Mouse (Mus musculus) hindbrain, embryonic 14.5 days (tissue): ENCODE results near the gene Mrtfa. TPM values are rescaled to one million over a fixed set of nuclear protein-coding genes. Genes with fewer than 3 reads are reported as not detected.

Experiments used
- ATAC-seq: fragments of 200-750 bp; cut with Nextera tagmentation; 2 replicates; pipeline ENCODE4 v1.8.0; 2017; ENCODE audit warnings: moderate number of reproducible peaks, mild to moderate bottlenecking, moderate TSS enrichment, moderate library complexity; ENCODE audit not compliant: low FRiP score
- DNase-seq: peaks from one replicate; pipeline ENCODE4 v3.0.0-alpha.2; 2015; ENCODE audit warnings: low spot score
- H3K27ac ChIP-seq: fragments of 300-500 bp; sonication (generic); 2 replicates; pipeline ENCODE4 v1.5.1; 2014; ENCODE audit warnings: mild to moderate bottlenecking, moderate library complexity
- H3K27me3 ChIP-seq: fragments of 300-500 bp; sonication (generic); 2 replicates; pipeline ENCODE4 v1.6.1; 2014; ENCODE audit warnings: mild to moderate bottlenecking, low read length, mixed read lengths; ENCODE audit not compliant: control insufficient read depth, insufficient read depth
- H3K36me3 ChIP-seq: fragments of 300-500 bp; sonication (generic); replicated peaks from 2 replicates; pipeline ENCODE4 v1.6.1; 2014; ENCODE audit not compliant: control insufficient read depth, insufficient read depth
- H3K4me1 ChIP-seq: fragments of 300-500 bp; sonication (generic); replicated peaks from 2 replicates; pipeline ENCODE4 v1.6.1; 2014; ENCODE audit warnings: antibody characterized with exemption, low read length, mixed read lengths; ENCODE audit not compliant: control insufficient read depth, insufficient read depth
- H3K4me2 ChIP-seq: fragments of 300-500 bp; sonication (generic); replicated peaks from 2 replicates; pipeline ENCODE4 v1.6.1; 2014; ENCODE audit warnings: mild to moderate bottlenecking, moderate library complexity
- H3K4me3 ChIP-seq: fragments of 300-500 bp; sonication (generic); replicated peaks from 2 replicates; pipeline ENCODE4 v1.5.1; 2014; ENCODE audit warnings: mild to moderate bottlenecking, low read length
- H3K9ac ChIP-seq: fragments of 300-500 bp; sonication (generic); 2 replicates; pipeline ENCODE4 v1.6.1; 2014
- H3K9me3 ChIP-seq: fragments of 300-500 bp; sonication (generic); 2 replicates; pipeline ENCODE4 v1.6.1; 2016; ENCODE audit warnings: low read length; ENCODE audit not compliant: control insufficient read depth
- WGBS: fragments of 180-500 bp; shearing (Covaris S2); extraction: QIAGEN DNeasy Blood & Tissue Kit; methylation state at CpG from one replicate; pipeline ENCODE4 v1.1.7; 2014; 5-methylcytosine and 5-hydroxymethylcytosine counted together
- polyA plus RNA-seq: library from polyadenylated mRNA; unstranded; fragments of >200 nt; fragmentation: Nextera tagmentation; extraction: Ambion mirVana; gene quantifications from 2 replicates; pipeline ENCODE4 v1.2.1, GENCODE M21; 2014

The Mrtfa gene
- polyA plus RNA-seq, 1 experiment from 2014 or later, result 31.5 TPM

- no peak overlapping the region for H3K9ac ChIP-seq
- peaks cover 3% of the 10 kb centered on the region; the same call in 1 of the 2 replicates for H3K4me1 ChIP-seq
- H3K4me2 ChIP-seq, result no peak overlapping the region
- H3K4me3 ChIP-seq, result no peak overlapping the region
- H3K27me3 ChIP-seq, result no peaks in the 10 kb centered on the region
- 97% methylated on average over 4 of the region's 4 CpGs for WGBS
- no peaks in the 10 kb centered on the region for H3K9me3 ChIP-seq
- no peaks in the 10 kb centered on the region for H3K36me3 ChIP-seq
- ATAC-seq (no peak), DNase-seq (no peak)
- H3K27ac ChIP-seq, result no peak overlapping the region
These were observed 97.5 kb downstream of the Mrtfa start for GRCm38 (mm10) chr15:81093032-81093431.

DNA sequence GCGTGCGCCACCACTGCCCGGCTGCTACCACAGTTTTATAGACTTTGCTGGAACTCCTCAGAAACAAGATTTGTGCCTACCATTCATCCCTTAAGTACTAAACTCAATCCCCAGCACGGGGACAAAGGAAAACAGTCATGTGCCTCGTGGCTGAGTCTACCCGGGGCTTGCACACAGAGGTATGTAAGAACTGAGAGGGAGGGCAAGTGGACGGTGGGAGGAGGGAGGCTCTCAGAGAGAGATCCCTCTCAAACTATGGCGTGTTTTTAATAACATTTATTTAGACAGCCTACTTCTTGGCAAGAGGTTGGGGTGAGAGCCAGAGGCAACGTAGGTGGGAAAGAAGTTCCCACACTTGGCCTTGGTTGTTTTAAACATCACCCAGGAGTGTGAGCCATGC is 98.8 kb downstream of the Mrtfa start:
- Histone ChIP-seq H3K4me3 (no peak overlapping the region), H3K9me3 (no peaks in the 10 kb centered on the region), H3K4me2 (no peak overlapping the region), H3K9ac (no peak overlapping the region), H3K4me1 (0 out of 2 replicates have a peak, but pooled peaks cover 5% of the 10 kb centered on the region), H3K27ac (no peak overlapping the region), H3K36me3 (no peaks in the 10 kb centered on the region), H3K27me3 (no peaks in the 10 kb centered on the region)
- DNase-seq (no peak), ATAC-seq (no peak)
- 80% methylated on average over 9 of the region's 9 CpGs for WGBS

DNA sequence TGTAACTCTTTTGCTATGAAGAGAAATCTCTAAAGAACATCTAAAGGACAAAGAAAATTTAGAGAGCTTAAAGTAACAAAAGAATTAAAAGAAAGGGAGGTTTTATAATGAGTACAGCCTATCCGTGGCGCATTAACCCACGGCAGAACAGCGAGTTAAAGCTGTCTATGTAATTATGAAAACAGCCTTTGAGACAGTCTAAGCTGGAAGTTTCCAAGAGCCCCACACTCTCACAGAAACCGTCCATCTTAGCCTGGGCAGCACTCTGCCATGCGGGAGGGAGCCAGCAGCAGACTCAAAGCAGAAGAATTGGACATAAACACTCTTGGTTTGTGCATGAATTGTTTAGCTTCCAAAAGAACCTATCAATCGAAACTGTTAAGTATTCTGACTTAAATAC is 103.0 kb downstream of the Mrtfa start:
- DNase-seq (no peak), ATAC-seq (no peak)
- no peaks in the 10 kb centered on the region for H3K36me3 ChIP-seq
- no peaks in the 10 kb centered on the region for H3K9me3 ChIP-seq
- WGBS, result 46% methylated on average over 7 of the region's 7 CpGs
- no peak overlapping the region for H3K4me3 ChIP-seq
- no peak overlapping the region for H3K4me2 ChIP-seq
- H3K9ac ChIP-seq, result no peak overlapping the region
- H3K4me1 ChIP-seq, result peaks cover 15% of the 10 kb centered on the region; the same call in 1 of the 2 replicates
- no peaks in the 10 kb centered on the region for H3K27me3 ChIP-seq
- no peak overlapping the region for H3K27ac ChIP-seq

DNA sequence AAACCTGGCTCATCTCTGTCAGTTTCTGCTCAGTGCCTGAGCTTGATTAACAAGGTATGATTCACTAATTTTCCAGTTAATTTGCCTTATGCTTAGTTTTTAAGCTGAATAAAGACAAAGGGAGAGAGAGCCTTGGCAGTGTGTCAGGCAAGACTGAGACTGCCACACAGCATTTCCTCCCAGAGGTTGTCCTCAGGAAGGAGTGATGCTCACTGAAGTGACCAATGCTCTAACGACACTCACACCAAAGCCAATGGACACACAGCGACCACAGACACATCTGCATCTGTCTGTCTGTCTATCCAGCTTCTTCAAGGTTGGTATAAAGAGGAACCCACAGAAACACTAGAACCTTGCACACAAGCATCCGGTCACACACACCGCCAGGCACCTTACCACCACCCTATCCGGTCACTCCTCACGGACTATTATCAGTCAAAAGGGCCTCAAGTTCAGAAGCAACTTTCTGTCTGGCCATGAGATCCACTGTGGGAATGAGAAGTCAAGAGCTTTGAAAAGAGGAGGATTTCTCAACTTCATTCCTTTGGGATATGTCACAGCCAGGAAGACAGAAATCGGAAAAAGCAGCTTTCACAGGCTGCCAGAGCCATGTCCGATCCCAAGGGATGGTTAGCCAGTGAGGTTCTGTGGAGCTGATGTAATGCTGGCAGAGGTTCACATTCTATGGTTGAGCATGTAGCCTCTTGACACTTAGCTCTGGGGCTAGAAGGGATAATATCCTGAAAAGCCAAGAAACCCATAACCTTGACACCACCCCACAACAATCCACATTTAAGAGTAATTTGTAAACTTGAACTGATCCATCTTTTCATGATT is 103.7 kb downstream of the Mrtfa start:
- Histone ChIP-seq H3K36me3 (no peaks in the 10 kb centered on the region), H3K9me3 (no peaks in the 10 kb centered on the region), H3K9ac (no peak overlapping the region), H3K27me3 (no peaks in the 10 kb centered on the region), H3K4me1 (peaks cover 15% of the 10 kb centered on the region; the same call in 1 of the 2 replicates), H3K4me2 (no peak overlapping the region), H3K4me3 (no peak overlapping the region), H3K27ac (no peak overlapping the region)
- ATAC-seq (no peak), DNase-seq (no peak)
- 87% methylated on average over 8 of the region's 8 CpGs for WGBS

- no peak overlapping the region for H3K4me2 ChIP-seq
- H3K9me3 ChIP-seq, result no peaks in the 10 kb centered on the region
- no peak overlapping the region for H3K27ac ChIP-seq
- no peaks in the 10 kb centered on the region for H3K27me3 ChIP-seq
- H3K4me1 ChIP-seq, result peaks cover 15% of the 10 kb centered on the region; the same call in 1 of the 2 replicates
- H3K4me3 ChIP-seq, result no peak overlapping the region
- WGBS, result 82% methylated on average over 9 of the region's 9 CpGs
- ATAC-seq (no peak), DNase-seq (no peak)
- H3K36me3 ChIP-seq, result no peaks in the 10 kb centered on the region
- H3K9ac ChIP-seq, result no peak overlapping the region
These were observed 106.7 kb downstream of the Mrtfa start for GRCm38 (mm10) chr15:81083826-81084225.

- no peak for ATAC-seq
- H3K4me2 ChIP-seq, result no peak overlapping the region
These were observed 107.3 kb downstream of the Mrtfa start for GRCm38 (mm10) chr15:81083281-81083680.

DNA sequence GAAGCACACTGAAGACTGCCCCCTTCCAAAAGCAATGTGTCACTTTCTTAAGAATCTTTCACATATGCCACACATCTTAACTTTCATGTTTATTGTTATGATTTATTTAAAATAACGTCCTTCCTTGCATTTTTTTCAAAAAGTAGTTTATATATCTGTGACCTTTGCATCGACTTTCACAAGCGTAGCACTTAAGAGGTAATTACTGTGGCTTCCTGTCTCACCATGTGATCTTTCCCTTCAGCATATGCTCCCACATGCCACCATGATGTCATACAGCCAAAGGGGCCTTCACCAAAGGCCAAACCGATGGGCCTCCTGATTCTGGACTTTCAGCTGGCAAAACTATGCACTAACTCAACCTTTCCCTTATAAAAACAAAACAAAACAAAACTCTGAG is 109.3 kb downstream of the Mrtfa start:
- WGBS, result 88% methylated on average over 4 of the region's 4 CpGs
- DNase-seq, result no peak
- no peak overlapping the region for H3K4me2 ChIP-seq
- no peaks in the 10 kb centered on the region for H3K9me3 ChIP-seq
- H3K4me1 ChIP-seq, result peaks cover 6% of the 10 kb centered on the region; the same call in 1 of the 2 replicates
- no peaks in the 10 kb centered on the region for H3K36me3 ChIP-seq
- no peak overlapping the region for H3K4me3 ChIP-seq
- H3K27ac ChIP-seq, result no peak overlapping the region
- H3K27me3 ChIP-seq, result no peaks in the 10 kb centered on the region
- H3K9ac ChIP-seq, result no peak overlapping the region
- no peak for ATAC-seq

More at GRCm38 (mm10) chr15:81083281-81083680, 107.3 kb downstream of the Mrtfa start:
- no peak overlapping the region for H3K9ac ChIP-seq
- no peaks in the 10 kb centered on the region for H3K36me3 ChIP-seq
- H3K27me3 ChIP-seq, result no peaks in the 10 kb centered on the region
- no peak for DNase-seq
- H3K4me1 ChIP-seq, result peaks cover 15% of the 10 kb centered on the region; the same call in 1 of the 2 replicates
- H3K9me3 ChIP-seq, result no peaks in the 10 kb centered on the region
- H3K27ac ChIP-seq, result no peak overlapping the region
- WGBS, result 75% methylated on average over 4 of the region's 4 CpGs
- no peak overlapping the region for H3K4me3 ChIP-seq

- Histone ChIP-seq H3K4me3 (no peak overlapping the region), H3K4me2 (no peak overlapping the region), H3K9me3 (no peaks in the 10 kb centered on the region), H3K9ac (no peak overlapping the region), H3K36me3 (no peaks in the 10 kb centered on the region), H3K4me1 (no peaks in the 10 kb centered on the region), H3K27ac (no peak overlapping the region), H3K27me3 (no peaks in the 10 kb centered on the region)
- DNase-seq (no peak), ATAC-seq (no peak)
- 98% methylated on average over 9 of the region's 9 CpGs for WGBS
These were observed 110.2 kb downstream of the Mrtfa start for GRCm38 (mm10) chr15:81080405-81080804.

DNA sequence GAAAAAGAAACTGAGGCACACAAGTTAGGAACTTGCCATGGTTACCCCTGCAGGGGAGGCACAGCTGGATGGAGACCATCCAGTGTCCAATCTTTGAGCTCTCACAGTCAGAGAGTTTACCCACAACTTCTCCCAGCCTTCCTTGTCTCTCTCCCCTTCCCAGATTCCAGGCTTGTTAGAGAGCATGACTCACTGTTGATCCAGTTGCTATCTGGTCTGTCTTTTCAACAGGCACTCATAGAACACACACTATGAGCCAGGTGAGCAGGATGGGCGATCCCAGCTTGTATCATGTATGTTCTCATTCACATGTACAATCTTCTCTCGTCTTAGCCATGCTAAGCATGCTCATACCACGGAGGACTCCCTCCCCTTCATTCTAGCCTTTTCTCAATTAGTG is 111.3 kb downstream of the Mrtfa start:
- 89% methylated on average over 3 of the region's 3 CpGs for WGBS
- no peak for DNase-seq
- no peak for ATAC-seq

More for the DNA sequence above, 111.3 kb downstream of the Mrtfa start:
- Histone ChIP-seq H3K9me3 (no peaks in the 10 kb centered on the region), H3K36me3 (no peaks in the 10 kb centered on the region), H3K9ac (no peak overlapping the region), H3K4me2 (no peak overlapping the region), H3K4me3 (no peak overlapping the region), H3K4me1 (no peaks in the 10 kb centered on the region), H3K27me3 (no peaks in the 10 kb centered on the region), H3K27ac (no peak overlapping the region)
